Mouse (Mus musculus) cortical plate, adult 2 months (tissue): ENCODE measurements around the gene Fignl1. TPM values are rescaled to one million over a fixed set of nuclear protein-coding genes. Genes with fewer than 3 reads are reported as not detected.

Experiments used
- H3K27ac ChIP-seq: fragments of 200-500 bp; 2 replicates; pipeline ENCODE4 v1.5.1; 2012; ENCODE audit warnings: low read length, control low read depth, inconsistent platforms; ENCODE audit not compliant: insufficient read depth
- H3K4me1 ChIP-seq: fragments of 200-500 bp; 2 replicates; pipeline ENCODE4 v1.6.1; 2011; ENCODE audit warnings: low read length; ENCODE audit not compliant: control insufficient read depth, insufficient read depth
- H3K4me3 ChIP-seq: fragments of 200-500 bp; 2 replicates; pipeline ENCODE4 v1.5.1; 2011; ENCODE audit warnings: mild to moderate bottlenecking, low read length, control low read depth; ENCODE audit not compliant: insufficient read depth
- CTCF ChIP-seq: fragments of 200-500 bp; IDR thresholded peaks from 2 replicates; pipeline ENCODE4 v1.5.1; 2011; ENCODE audit warnings: mild to moderate bottlenecking, control low read depth, low read length; ENCODE audit not compliant: insufficient read depth; ENCODE audit errors: extremely low read depth
- POLR2A ChIP-seq: fragments of 200-500 bp; IDR thresholded peaks from 2 replicates; pipeline ENCODE4 v1.6.1; 2011; ENCODE audit warnings: mild to moderate bottlenecking, low read length, control low read depth; ENCODE audit not compliant: insufficient read depth; ENCODE audit errors: extremely low read depth
- polyA plus RNA-seq: library from polyadenylated mRNA; depleted of rRNA; stranded (reverse); fragments of >200 nt; gene quantifications from 2 replicates; pipeline ENCODE4 v1.2.3, GENCODE M21; 2012; rRNA removed

The Fignl1 gene
- polyA plus RNA-seq, 1 experiment: 0.44 TPM

GRCm38 (mm10) chr11:11752859-11753258 lies 55.9 kb downstream of the Fignl1 start:
- Histone ChIP-seq H3K27ac (no peak overlapping the region), H3K4me3 (no peak overlapping the region), H3K4me1 (no peaks in the 10 kb centered on the region)
- TF ChIP-seq CTCF: no peak
- TF ChIP-seq POLR2A: no peak

GRCm38 (mm10) chr11:11751091-11751490 lies 57.7 kb downstream of the Fignl1 start:
- Histone ChIP-seq H3K4me1 (no peaks in the 10 kb centered on the region), H3K27ac (no peak overlapping the region), H3K4me3 (no peak overlapping the region)
- no peak for TF ChIP-seq POLR2A
- no peak for TF ChIP-seq CTCF

- no peak overlapping the region for H3K27ac ChIP-seq
- TF ChIP-seq CTCF (no peak), POLR2A (no peak)
- no peak overlapping the region for H3K4me3 ChIP-seq
- H3K4me1 ChIP-seq: no peaks in the 10 kb centered on the region
Observed at GRCm38 (mm10) chr11:11744222-11744621, 64.5 kb downstream of the Fignl1 start.

GRCm38 (mm10) chr11:11742626-11743025 lies 66.1 kb downstream of the Fignl1 start:
- no peak overlapping the region for H3K4me3 ChIP-seq
- H3K27ac ChIP-seq: no peak overlapping the region
- peak; percentile 29; the same call in 1 of the 2 replicates for TF ChIP-seq CTCF
- no peak for TF ChIP-seq POLR2A
- no peaks in the 10 kb centered on the region for H3K4me1 ChIP-seq

- TF ChIP-seq CTCF (no peak), POLR2A (no peak)
- H3K27ac ChIP-seq: no peak overlapping the region
- H3K4me3 ChIP-seq: no peak overlapping the region
- H3K4me1 ChIP-seq: no peaks in the 10 kb centered on the region
Observed at GRCm38 (mm10) chr11:11741574-11741973, 67.2 kb downstream of the Fignl1 start.

GRCm38 (mm10) chr11:11740603-11741002 lies 68.2 kb downstream of the Fignl1 start:
- Histone ChIP-seq H3K4me3 (no peak overlapping the region), H3K27ac (no peak overlapping the region), H3K4me1 (no peaks in the 10 kb centered on the region)
- TF ChIP-seq POLR2A (no peak), CTCF (no peak)

- no peak overlapping the region for H3K4me3 ChIP-seq
- TF ChIP-seq POLR2A (no peak), CTCF (no peak)
- no peak overlapping the region for H3K27ac ChIP-seq
- H3K4me1 ChIP-seq: no peaks in the 10 kb centered on the region
Observed at GRCm38 (mm10) chr11:11739054-11739453, 69.7 kb downstream of the Fignl1 start.

GRCm38 (mm10) chr11:11737562-11737961 lies 71.2 kb downstream of the Fignl1 start:
- H3K4me3 ChIP-seq: no peak overlapping the region
- H3K4me1 ChIP-seq: no peaks in the 10 kb centered on the region
- no peak for TF ChIP-seq CTCF
- TF ChIP-seq POLR2A: no peak
- no peak overlapping the region for H3K27ac ChIP-seq

Other genes starting within 250 kb of the Fignl1 start
- gene 4930512M02Rik, start 181.1 kb downstream of the Fignl1 start, polyA plus RNA-seq: not detected in 2 replicates
- gene Ikzf1, start 124.0 kb downstream of the Fignl1 start, polyA plus RNA-seq: 3.3 and 3.7 TPM in 2 replicates
- gene Ddc, start 89.2 kb upstream of the Fignl1 start, polyA plus RNA-seq: 7.4 and 7.7 TPM in 2 replicates
- gene Grb10, start 229.7 kb upstream of the Fignl1 start, polyA plus RNA-seq: 27.2 and 31.1 TPM in 2 replicates